Mouse (Mus musculus) thymus, adult 2 months (tissue): Measurements from ENCODE around the gene Ric8a.

ENCODE experiments used
- CTCF ChIP-seq: fragments of 200-500 bp; IDR thresholded peaks from 2 replicates; pipeline ENCODE4 v1.5.1; 2012; ENCODE audit warnings: mild to moderate bottlenecking, control low read depth, low read length, moderate library complexity, borderline replicate concordance; ENCODE audit not compliant: control insufficient read depth, poor library complexity, insufficient read depth; ENCODE audit errors: extremely low read depth
- POLR2A ChIP-seq: fragments of 200-500 bp; IDR thresholded peaks from 2 replicates; pipeline ENCODE4 v1.6.1; 2012; ENCODE audit warnings: mild to moderate bottlenecking, low read length, control low read depth, moderate library complexity; ENCODE audit not compliant: control insufficient read depth, poor library complexity, insufficient read depth; ENCODE audit errors: extremely low read depth

GRCm38 (mm10) chr7:140912293-140912692 lies 55.5 kb downstream of the Ric8a start:
- TF ChIP-seq POLR2A (no peak), CTCF (no peak)
